Mouse (Mus musculus) thymus, adult 2 months (tissue): ENCODE results near the gene Terf2.

Experiments used
- CTCF ChIP-seq: fragments of 200-500 bp; IDR thresholded peaks from 2 replicates; pipeline ENCODE4 v1.5.1; 2012; ENCODE audit warnings: mild to moderate bottlenecking, control low read depth, low read length, moderate library complexity, borderline replicate concordance; ENCODE audit not compliant: control insufficient read depth, poor library complexity, insufficient read depth; ENCODE audit errors: extremely low read depth
- POLR2A ChIP-seq: fragments of 200-500 bp; IDR thresholded peaks from 2 replicates; pipeline ENCODE4 v1.6.1; 2012; ENCODE audit warnings: mild to moderate bottlenecking, low read length, control low read depth, moderate library complexity; ENCODE audit not compliant: control insufficient read depth, poor library complexity, insufficient read depth; ENCODE audit errors: extremely low read depth

DNA sequence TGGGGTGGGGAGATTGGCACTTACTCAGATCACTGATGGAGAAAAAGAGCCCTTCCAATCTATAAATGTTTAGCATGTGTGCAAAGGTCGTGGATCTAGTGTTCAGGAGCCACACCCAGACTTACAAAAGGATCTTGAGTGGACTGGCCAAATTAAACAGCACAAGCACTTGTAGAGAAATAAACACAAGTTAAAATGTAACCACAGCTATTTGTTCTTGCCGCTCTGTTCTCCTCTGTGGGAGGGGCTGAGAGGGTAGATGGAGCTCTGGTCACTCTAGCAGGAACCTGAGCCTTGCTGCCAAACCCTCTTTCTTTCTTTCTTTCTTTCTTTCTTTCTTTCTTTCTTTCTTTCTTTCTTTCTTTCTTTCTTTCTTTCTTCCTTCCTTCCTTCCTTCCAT lies 20.7 kb upstream of the Terf2 start:
- TF ChIP-seq POLR2A (no peak), CTCF (no peak)
